Mouse (Mus musculus): ENCODE data around the gene Maats1. TPM values are rescaled to one million over a fixed set of nuclear protein-coding genes. Genes with fewer than 3 reads are reported as not detected.

Maats1 gene
- polyA plus RNA-seq, 1 experiment from 2014 or later: not detected

- Histone ChIP-seq H3K36me3 (ENCODE audit: control insufficient read depth, insufficient read depth, low read length) (no peaks in the 10 kb centered on the region), H3K27ac (ENCODE audit: low read depth, low read length) (no peak overlapping the region), H3K4me1 (ENCODE audit: control insufficient read depth, insufficient read depth, low read length) (no peaks in the 10 kb centered on the region), H3K27me3 (ENCODE audit: control insufficient read depth, insufficient read depth, low read length) (no peaks in the 10 kb centered on the region), H3K9ac (ENCODE audit: low read depth, low read length) (no peak overlapping the region), H3K4me3 (ENCODE audit: low read length) (no peak overlapping the region), H3K4me2 (replicated peaks; ENCODE audit: low read depth, low read length) (no peak overlapping the region), H3K9me3 (ENCODE audit: control insufficient read depth, low read length) (0 out of 2 replicates have a peak, but pooled peaks cover 3% of the 10 kb centered on the region)
- no peak for ATAC-seq (ENCODE audit: low FRiP score, low TSS enrichment)
- 92% methylated on average over 4 of the region's 4 CpGs for WGBS
Measured at GRCm38 (mm10) chr16:38319087-38319486, 22.9 kb downstream of the Maats1 start.

- no peaks in the 10 kb centered on the region for H3K27me3 ChIP-seq (ENCODE audit: control insufficient read depth, insufficient read depth, low read length)
- ATAC-seq (ENCODE audit: low FRiP score, low TSS enrichment): no peak
- H3K4me1 ChIP-seq (ENCODE audit: control insufficient read depth, insufficient read depth, low read length): no peaks in the 10 kb centered on the region
- 0 out of 2 replicates have a peak, but pooled peaks cover 3% of the 10 kb centered on the region for H3K9me3 ChIP-seq (ENCODE audit: control insufficient read depth, low read length)
- 74% methylated on average over 9 of the region's 9 CpGs for WGBS
- H3K36me3 ChIP-seq (ENCODE audit: control insufficient read depth, insufficient read depth, low read length): no peaks in the 10 kb centered on the region
- H3K9ac ChIP-seq (ENCODE audit: low read depth, low read length): no peak overlapping the region
- no peak overlapping the region for H3K4me3 ChIP-seq (ENCODE audit: low read length)
- no peak overlapping the region for H3K27ac ChIP-seq (ENCODE audit: low read depth, low read length)
- no peak overlapping the region for H3K4me2 ChIP-seq (replicated peaks; ENCODE audit: low read depth, low read length)
Measured at GRCm38 (mm10) chr16:38318492-38318891, 23.5 kb downstream of the Maats1 start.

- ATAC-seq (ENCODE audit: low FRiP score, low TSS enrichment): no peak
- no peak overlapping the region for H3K4me3 ChIP-seq (ENCODE audit: low read length)
- no peaks in the 10 kb centered on the region for H3K36me3 ChIP-seq (ENCODE audit: control insufficient read depth, insufficient read depth, low read length)
- no peak overlapping the region for H3K4me2 ChIP-seq (replicated peaks; ENCODE audit: low read depth, low read length)
- no peak overlapping the region for H3K9ac ChIP-seq (ENCODE audit: low read depth, low read length)
- WGBS: 87% methylated on average over 11 of the region's 11 CpGs
- H3K9me3 ChIP-seq (ENCODE audit: control insufficient read depth, low read length): no peaks in the 10 kb centered on the region
- no peak overlapping the region for H3K27ac ChIP-seq (ENCODE audit: low read depth, low read length)
- no peaks in the 10 kb centered on the region for H3K27me3 ChIP-seq (ENCODE audit: control insufficient read depth, insufficient read depth, low read length)
- H3K4me1 ChIP-seq (ENCODE audit: control insufficient read depth, insufficient read depth, low read length): 0 out of 2 replicates have a peak, but pooled peaks cover 11% of the 10 kb centered on the region
Measured at GRCm38 (mm10) chr16:38308195-38308594, 33.7 kb downstream of the Maats1 start.

- no peaks in the 10 kb centered on the region for H3K27me3 ChIP-seq (ENCODE audit: control insufficient read depth, insufficient read depth, low read length)
- H3K9me3 ChIP-seq (ENCODE audit: control insufficient read depth, low read length): no peaks in the 10 kb centered on the region
- no peak overlapping the region for H3K27ac ChIP-seq (ENCODE audit: low read depth, low read length)
- H3K4me2 ChIP-seq (replicated peaks; ENCODE audit: low read depth, low read length): no peak overlapping the region
- no peak for ATAC-seq (ENCODE audit: low FRiP score, low TSS enrichment)
- no peaks in the 10 kb centered on the region for H3K36me3 ChIP-seq (ENCODE audit: control insufficient read depth, insufficient read depth, low read length)
- H3K4me3 ChIP-seq (ENCODE audit: low read length): no peak overlapping the region
- whole genome bisulfite sequencing: 50% methylated on average over 7 of the region's 7 CpGs
- no peak overlapping the region for H3K9ac ChIP-seq (ENCODE audit: low read depth, low read length)
- H3K4me1 ChIP-seq (ENCODE audit: control insufficient read depth, insufficient read depth, low read length): 0 out of 2 replicates have a peak, but pooled peaks cover 11% of the 10 kb centered on the region
Measured at GRCm38 (mm10) chr16:38307651-38308050, 34.3 kb downstream of the Maats1 start.

GRCm38 (mm10) chr16:38307221-38307605 lies 34.7 kb downstream of the Maats1 start:
- H3K27me3 ChIP-seq (ENCODE audit: control insufficient read depth, insufficient read depth, low read length): no peaks in the 10 kb centered on the region
- H3K36me3 ChIP-seq (ENCODE audit: control insufficient read depth, insufficient read depth, low read length): no peaks in the 10 kb centered on the region
- H3K9ac ChIP-seq (ENCODE audit: low read depth, low read length): no peak overlapping the region
- no peak overlapping the region for H3K27ac ChIP-seq (ENCODE audit: low read depth, low read length)
- 0 out of 2 replicates have a peak, but pooled peaks cover 11% of the 10 kb centered on the region for H3K4me1 ChIP-seq (ENCODE audit: control insufficient read depth, insufficient read depth, low read length)
- no peak overlapping the region for H3K4me2 ChIP-seq (replicated peaks; ENCODE audit: low read depth, low read length)
- ATAC-seq (ENCODE audit: low FRiP score, low TSS enrichment): peak; percentile 49; the same call in 1 of the 2 replicates
- no peaks in the 10 kb centered on the region for H3K9me3 ChIP-seq (ENCODE audit: control insufficient read depth, low read length)
- H3K4me3 ChIP-seq (ENCODE audit: low read length): no peak overlapping the region
- WGBS: 29% methylated on average over 5 of the region's 5 CpGs

- Histone ChIP-seq H3K27me3 (ENCODE audit: control insufficient read depth, insufficient read depth, low read length) (no peaks in the 10 kb centered on the region), H3K9ac (ENCODE audit: low read depth, low read length) (no peak overlapping the region), H3K27ac (ENCODE audit: low read depth, low read length) (no peak overlapping the region), H3K9me3 (ENCODE audit: control insufficient read depth, low read length) (no peaks in the 10 kb centered on the region), H3K4me1 (ENCODE audit: control insufficient read depth, insufficient read depth, low read length) (0 out of 2 replicates have a peak, but pooled peaks cover 11% of the 10 kb centered on the region), H3K4me2 (replicated peaks; ENCODE audit: low read depth, low read length) (no peak overlapping the region), H3K4me3 (ENCODE audit: low read length) (no peak overlapping the region), H3K36me3 (ENCODE audit: control insufficient read depth, insufficient read depth, low read length) (no peaks in the 10 kb centered on the region)
- peak; percentile 24; the same call in 1 of the 2 replicates for ATAC-seq (ENCODE audit: low FRiP score, low TSS enrichment)
- 55% methylated on average over 18 of the region's 18 CpGs for WGBS
Measured at GRCm38 (mm10) chr16:38306571-38307220, 35.2 kb downstream of the Maats1 start.

- Histone ChIP-seq H3K4me3 (ENCODE audit: low read length) (no peak overlapping the region), H3K9ac (ENCODE audit: low read depth, low read length) (no peak overlapping the region), H3K9me3 (ENCODE audit: control insufficient read depth, low read length) (no peaks in the 10 kb centered on the region), H3K4me2 (replicated peaks; ENCODE audit: low read depth, low read length) (no peak overlapping the region), H3K27ac (ENCODE audit: low read depth, low read length) (no peak overlapping the region), H3K27me3 (ENCODE audit: control insufficient read depth, insufficient read depth, low read length) (no peaks in the 10 kb centered on the region), H3K36me3 (ENCODE audit: control insufficient read depth, insufficient read depth, low read length) (no peaks in the 10 kb centered on the region), H3K4me1 (ENCODE audit: control insufficient read depth, insufficient read depth, low read length) (0 out of 2 replicates have a peak, but pooled peaks cover 11% of the 10 kb centered on the region)
- 52% methylated on average over 17 of the region's 17 CpGs for WGBS
- ATAC-seq (ENCODE audit: low FRiP score, low TSS enrichment): peak; percentile 48; the same call in 1 of the 2 replicates
Measured at GRCm38 (mm10) chr16:38304460-38305194, 37.3 kb downstream of the Maats1 start.

- H3K27ac ChIP-seq (ENCODE audit: low read depth, low read length): no peak overlapping the region
- WGBS: 95% methylated on average over 13 of the region's 13 CpGs
- H3K27me3 ChIP-seq (ENCODE audit: control insufficient read depth, insufficient read depth, low read length): no peaks in the 10 kb centered on the region
- no peaks in the 10 kb centered on the region for H3K9me3 ChIP-seq (ENCODE audit: control insufficient read depth, low read length)
- H3K4me3 ChIP-seq (ENCODE audit: low read length): no peak overlapping the region
- H3K4me1 ChIP-seq (ENCODE audit: control insufficient read depth, insufficient read depth, low read length): 0 out of 2 replicates have a peak, but pooled peaks cover 8% of the 10 kb centered on the region
- no peak for ATAC-seq (ENCODE audit: low FRiP score, low TSS enrichment)
- no peak overlapping the region for H3K4me2 ChIP-seq (replicated peaks; ENCODE audit: low read depth, low read length)
- no peaks in the 10 kb centered on the region for H3K36me3 ChIP-seq (ENCODE audit: control insufficient read depth, insufficient read depth, low read length)
- H3K9ac ChIP-seq (ENCODE audit: low read depth, low read length): no peak overlapping the region
Measured at GRCm38 (mm10) chr16:38302367-38302766, 39.6 kb downstream of the Maats1 start.

- H3K36me3 ChIP-seq (ENCODE audit: control insufficient read depth, insufficient read depth, low read length): no peaks in the 10 kb centered on the region
- WGBS: 84% methylated on average over 6 of the region's 6 CpGs
- H3K9me3 ChIP-seq (ENCODE audit: control insufficient read depth, low read length): no peaks in the 10 kb centered on the region
- H3K9ac ChIP-seq (ENCODE audit: low read depth, low read length): no peak overlapping the region
- H3K27me3 ChIP-seq (ENCODE audit: control insufficient read depth, insufficient read depth, low read length): no peaks in the 10 kb centered on the region
- H3K4me2 ChIP-seq (replicated peaks; ENCODE audit: low read depth, low read length): no peak overlapping the region
- peaks cover 7% of the 10 kb centered on the region; the same call in 1 of the 2 replicates for H3K4me1 ChIP-seq (ENCODE audit: control insufficient read depth, insufficient read depth, low read length)
- ATAC-seq (ENCODE audit: low FRiP score, low TSS enrichment): no peak
- H3K4me3 ChIP-seq (ENCODE audit: low read length): no peak overlapping the region
- no peak overlapping the region for H3K27ac ChIP-seq (ENCODE audit: low read depth, low read length)
Measured at GRCm38 (mm10) chr16:38298410-38298809, 43.5 kb downstream of the Maats1 start.

Measured in kidney, embryonic 14.5 days (tissue).